Mouse (Mus musculus) erythroblast, embryonic 14.5 days (primary cell): ENCODE data around the gene Sh3bp4.

ENCODE experiments used
- GATA1 ChIP-seq: IDR thresholded peaks from 2 replicates; pipeline ENCODE4 v1.6.1; 2012; ENCODE audit warnings: low read length, inconsistent platforms, mixed read lengths
- TAL1 ChIP-seq: IDR thresholded peaks from 3 replicates; pipeline ENCODE4 v1.6.1; 2012; ENCODE audit warnings: low read length, inconsistent platforms, mixed read lengths

GRCm38 (mm10) chr1:89072143-89072990 lies 2.2 kb downstream of the Sh3bp4 start:
- TF ChIP-seq TAL1 (no peak), GATA1 (no peak)
